Mouse (Mus musculus) WW6 (cell line): ENCODE data around the gene Krtcap2.

Source experiments
- DNase-seq: peaks from one replicate; pipeline ENCODE4 v3.0.0-alpha.2; 2013; ENCODE audit warnings: low read depth, low spot score

The Krtcap2 gene

DNA sequence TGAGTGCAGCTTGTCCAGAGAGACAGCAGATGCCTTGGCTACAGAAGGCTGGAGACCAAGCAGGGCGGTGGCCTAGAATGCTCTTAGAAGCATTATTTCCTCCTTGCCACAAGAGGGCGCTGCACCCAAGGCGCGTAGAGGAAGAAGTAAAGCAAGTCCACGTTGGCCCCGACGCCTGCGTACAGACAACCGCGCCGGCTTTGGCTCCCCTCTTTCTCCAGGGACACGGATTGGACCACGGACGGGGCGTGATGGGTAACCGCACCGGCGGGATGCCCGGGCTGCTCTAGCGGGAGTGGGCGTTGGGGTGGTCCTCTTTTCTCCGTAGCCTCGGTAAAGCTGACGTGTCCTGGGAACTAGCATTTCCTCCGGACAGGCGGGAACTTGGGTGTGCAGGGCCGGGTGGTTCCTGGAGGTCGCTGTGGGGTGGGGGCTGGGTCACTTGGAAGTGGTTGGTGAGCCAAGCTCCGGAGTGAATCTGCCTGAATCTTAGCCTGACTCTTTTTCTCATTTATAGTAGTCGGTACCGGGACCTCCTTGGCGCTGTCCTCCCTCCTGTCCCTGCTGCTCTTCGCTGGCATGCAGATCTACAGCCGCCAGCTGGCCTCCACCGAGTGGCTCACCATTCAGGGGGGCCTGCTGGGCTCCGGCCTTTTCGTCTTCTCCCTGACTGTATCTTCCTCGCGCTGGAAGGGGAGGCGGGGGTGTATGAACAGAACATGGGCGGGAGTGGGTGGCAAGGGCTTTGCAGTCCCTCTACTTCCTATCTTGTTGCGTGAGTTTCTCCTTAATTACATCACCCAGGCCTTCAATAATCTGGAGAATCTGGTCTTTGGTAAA lies 715 bp downstream of the Krtcap2 start, which contains the start of gene Trim46:
TSS of gene Trim46 (minus strand) at position 49 of the 840 bp plus-strand sequence.
- peak; percentile 73 for DNase-seq

DNA sequence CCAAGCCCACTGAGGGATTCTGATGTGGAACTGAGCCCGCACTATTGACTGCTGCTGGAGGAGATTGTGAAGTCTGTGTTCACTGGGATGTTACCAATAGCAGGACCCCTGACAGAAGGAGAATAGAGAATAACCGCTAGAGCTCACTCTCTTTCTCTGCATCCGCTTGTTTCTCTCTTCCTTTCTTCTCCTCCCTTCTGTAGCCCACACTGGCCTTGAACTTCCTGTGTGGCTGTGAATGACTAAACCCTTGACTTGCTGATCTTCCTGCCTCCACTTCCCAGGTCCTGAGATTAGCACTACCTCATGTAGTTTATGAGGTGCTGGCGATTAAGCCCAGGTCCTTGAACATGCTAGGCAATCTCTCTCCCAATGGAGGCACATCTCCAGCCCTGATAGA lies 1.7 kb downstream of the Krtcap2 start:
- DNase-seq, result no peak

DNA sequence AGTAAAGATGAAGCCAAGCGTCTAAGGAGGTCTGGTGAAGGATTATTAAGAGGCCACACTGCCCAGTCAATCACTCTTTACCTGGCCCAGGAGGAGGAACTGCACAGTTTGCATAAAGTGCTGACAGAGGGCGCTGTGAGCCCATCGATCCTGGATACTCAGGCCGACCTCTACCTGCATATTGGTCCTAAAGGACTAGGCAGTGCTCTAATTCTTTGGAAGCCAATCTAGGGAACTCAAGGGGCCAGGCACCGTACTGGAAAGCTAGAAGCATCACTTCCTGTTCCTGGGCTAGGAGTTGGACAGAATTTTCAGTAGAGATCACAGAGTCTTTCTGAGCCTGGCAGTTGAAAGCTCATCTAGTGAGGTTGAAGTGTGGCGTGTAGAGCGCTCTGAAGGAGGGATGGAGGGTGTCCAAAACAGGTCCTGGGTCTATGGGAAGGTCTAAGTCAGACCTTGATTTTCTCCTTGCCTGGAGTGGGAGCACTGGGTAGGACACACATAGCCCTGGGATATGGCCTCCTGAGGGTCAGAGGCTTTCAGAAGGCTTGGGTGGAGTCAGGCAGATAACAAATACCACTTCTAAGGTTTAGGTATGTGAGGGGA lies 4.8 kb downstream of the Krtcap2 start:
- no peak for DNase-seq

DNA sequence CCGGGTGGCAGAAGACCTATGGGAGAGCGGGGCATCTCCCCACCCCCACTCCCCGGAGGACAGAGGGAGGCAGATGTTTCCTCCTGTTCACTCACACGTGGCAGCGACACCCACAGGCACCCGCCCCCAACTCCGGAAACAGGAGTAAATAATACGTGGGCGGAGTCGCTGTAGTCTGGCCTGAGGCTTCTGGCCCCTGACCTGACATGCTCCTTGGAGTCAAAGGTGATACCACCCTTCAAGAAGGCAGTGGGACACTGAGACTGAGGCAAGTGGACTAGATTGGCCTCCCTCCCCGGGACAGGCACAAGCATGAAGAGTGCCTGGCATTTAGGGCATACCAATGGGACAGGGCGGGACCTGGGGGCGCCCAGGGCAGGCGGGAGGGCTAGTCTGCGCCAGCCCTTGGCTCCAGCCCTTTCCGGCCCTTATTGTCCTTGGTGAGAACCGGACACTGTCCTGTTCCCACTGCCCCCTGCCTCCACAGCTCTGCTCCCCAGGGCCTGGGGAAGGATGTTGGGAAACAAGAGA lies 5.7 kb downstream of the Krtcap2 start:
- no peak for DNase-seq

DNA sequence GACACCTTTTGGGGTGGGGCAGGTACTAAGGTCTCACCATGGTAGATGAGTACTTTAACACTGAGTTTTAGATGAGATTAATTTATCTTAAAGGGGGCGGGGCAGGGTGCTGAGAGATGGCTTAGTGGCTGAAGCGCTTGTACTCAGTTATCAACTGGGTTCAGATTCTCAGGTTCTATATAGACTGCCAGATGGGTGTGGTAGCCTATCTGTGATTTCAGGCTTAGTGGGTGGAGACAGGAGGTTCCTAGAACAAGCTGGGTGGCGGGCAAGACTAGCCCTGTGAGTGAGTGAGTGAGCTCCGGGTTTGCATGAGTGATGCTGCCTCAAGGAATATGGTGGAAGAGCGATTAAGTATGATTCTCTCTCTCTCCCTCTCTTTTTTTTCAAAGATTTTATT lies 9.2 kb downstream of the Krtcap2 start:
- DNase-seq, result no peak

DNA sequence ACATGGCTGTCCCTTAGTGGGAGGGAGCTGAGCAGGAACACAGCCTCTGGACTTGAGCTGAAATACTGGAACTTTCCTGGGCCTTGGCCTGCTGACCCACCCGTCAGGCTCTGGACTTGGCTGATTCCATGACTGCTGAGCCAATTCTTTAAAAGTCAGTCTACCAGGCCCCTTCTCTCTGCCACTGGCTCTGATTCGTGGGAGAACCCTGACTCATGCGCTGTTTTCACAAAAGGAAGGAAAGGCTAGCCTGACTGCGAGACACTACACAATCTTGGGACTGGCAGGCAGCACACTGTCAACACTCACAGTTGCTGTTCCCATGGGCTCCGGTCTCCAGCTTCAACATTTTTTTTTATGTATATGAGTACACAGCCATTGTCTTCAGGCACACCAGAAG lies 10.4 kb downstream of the Krtcap2 start:
- no peak for DNase-seq

DNA sequence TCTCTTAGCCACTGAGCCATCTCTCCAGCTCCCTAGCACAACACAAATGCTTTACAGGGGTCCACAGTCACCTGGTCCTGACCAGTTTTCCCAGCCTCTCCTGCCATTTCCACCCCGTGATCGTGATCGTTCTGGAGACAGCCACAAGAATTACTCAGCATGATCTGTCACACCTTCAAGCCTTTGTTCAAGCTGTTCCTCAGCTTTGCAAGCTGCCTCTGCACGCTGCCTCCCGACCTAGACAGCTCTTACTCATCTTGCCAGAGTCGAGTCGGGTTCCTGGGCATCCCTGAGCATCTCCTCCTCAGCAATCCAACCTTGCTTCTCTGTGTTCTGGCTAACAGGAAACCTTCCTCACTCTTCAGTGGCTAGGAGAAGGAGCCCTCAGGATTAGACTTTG lies 13.3 kb downstream of the Krtcap2 start, which contains the start of gene Dpm3:
TSS of gene Dpm3 (plus strand) at position 283 of the 400 bp plus-strand sequence.
- no peak for DNase-seq

DNA sequence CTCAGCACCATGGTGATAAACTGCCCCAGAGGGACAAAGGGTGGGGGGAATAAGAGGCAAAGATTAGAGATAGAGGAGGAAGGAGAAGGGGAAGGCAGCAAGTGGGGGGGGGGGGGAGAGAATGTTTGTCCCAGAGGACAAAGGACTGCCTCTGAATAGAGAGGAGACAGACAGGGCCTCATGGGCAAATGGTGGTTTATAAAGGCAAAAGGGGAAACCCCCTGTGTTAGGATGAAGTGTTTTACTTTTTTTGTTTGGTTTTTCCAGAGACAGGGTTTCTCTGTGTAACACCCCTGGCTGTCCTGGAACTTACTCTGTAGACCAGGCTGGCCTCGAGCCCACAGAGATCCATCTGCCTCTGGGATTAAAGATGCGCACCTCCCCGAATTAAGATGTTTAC lies 14.4 kb downstream of the Krtcap2 start:
- DNase-seq, result no peak

DNA sequence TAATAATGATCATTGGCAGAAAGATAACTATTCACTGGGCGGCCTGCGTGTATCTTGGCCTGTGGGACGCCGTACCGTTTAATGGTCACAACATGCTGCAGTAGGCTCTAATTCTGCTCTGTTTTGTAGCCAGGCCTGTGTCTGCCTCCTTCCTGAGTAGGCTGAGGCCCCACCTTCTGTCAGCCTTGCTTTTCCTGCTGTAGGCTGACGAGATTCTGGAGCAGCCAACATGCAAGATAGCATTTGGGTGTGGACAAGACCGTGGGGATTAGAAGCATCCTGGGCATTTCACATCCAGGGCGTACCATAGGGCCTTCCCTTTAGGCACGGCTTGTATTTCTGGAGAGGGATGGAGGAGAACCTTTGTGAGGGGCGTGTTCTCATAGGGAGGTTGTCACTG lies 16.7 kb downstream of the Krtcap2 start:
- no peak for DNase-seq

DNA sequence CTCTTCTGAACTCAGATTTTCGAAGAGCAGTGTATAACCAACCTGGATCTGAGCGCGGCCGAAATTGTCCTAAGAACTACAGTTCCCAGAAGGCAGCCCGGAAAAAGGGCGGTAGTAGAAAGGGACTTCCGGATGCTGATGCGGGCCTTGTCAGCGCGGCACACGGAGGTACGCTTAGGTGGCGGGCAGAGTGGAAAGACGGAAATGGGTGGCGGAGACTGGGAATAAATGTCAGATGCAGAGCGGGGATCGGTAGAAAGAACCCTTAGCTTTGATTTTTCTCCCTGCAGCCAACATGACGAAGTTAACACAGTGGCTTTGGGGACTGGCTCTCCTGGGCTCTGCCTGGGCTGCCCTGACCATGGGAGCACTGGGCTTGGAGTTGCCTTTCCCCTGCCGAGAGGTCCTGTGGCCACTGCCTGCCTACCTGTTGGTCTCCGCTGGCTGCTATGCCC lies 20.7 kb downstream of the Krtcap2 start:
- DNase-seq, result no peak

DNA sequence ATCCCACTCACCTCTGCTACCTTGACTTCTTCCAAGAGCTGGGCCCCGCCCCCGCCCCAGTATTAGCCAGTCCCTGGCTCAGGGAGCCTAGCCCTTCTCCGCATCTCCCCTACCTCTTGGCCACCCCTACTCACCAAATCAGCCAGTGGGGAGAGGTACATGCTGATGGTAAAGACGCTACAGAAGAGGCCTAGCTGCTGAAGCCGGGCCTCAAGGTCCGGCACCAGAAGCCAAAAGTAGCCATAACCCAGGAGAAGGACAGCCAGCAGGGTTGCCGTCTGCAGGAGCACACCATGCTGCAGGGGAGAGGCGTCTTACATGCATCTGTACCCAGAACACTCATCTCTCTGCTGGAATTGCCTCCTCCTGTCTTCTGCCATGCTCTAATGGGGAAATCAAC lies 23.1 kb downstream of the Krtcap2 start:
- DNase-seq, result no peak

DNA sequence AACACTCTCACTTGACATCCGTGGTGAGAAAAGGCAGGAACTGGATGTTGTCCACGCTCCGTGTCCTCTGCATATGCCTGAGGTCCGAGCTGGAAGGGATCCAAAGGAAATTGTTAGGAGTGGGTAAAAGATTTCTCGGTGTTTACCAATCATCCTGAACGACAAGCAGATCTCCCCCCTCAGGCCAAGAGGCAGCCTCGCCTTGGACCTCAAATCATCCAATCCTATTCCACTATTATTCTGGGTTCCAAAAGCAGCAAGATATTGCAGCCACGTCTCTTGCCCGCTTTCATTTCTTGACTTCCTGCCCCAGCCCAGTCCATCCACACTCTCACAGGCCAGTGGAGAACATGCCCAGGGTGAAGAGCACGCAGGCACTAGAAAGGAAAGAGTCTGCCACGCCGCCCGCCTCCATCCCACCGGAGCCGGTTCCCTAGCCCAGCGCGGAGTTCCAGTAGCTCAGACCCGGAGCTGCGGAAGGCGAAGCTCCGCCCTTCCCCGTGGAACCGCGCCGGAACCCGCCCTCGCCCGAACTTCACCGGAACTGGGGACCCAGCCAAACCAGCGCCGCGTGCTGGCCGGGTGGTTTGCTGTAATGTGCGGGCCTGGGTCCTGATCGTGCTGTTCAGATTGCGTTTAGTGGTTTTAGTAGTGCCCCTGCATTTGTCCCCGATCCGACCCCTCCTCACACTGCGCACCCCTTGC lies 24.4 kb downstream of the Krtcap2 start, which contains the start of gene Slc50a1:
TSS of gene Slc50a1 (minus strand) at position 520 of the 705 bp plus-strand sequence.
- no peak for DNase-seq

DNA sequence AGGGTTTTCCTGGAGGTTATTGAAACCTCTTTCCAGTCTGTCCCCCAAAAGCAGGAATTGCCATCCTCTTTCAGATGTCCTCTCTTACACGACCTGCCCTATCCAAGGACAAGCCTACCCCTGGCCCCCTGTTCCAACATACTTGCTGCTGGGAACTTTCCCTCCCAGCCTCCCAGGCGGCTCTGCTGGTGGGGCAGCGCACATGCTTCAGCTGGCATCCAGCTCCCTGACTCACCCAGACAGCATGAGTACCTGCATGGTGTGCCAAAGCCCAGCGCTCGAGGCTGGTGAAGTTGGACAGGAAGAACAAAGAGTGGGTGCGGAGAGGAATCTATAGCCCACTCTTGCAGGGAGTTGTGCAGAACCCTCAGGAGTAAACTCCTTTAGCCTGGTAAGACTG lies 25.1 kb downstream of the Krtcap2 start:
- DNase-seq, result no peak

DNA sequence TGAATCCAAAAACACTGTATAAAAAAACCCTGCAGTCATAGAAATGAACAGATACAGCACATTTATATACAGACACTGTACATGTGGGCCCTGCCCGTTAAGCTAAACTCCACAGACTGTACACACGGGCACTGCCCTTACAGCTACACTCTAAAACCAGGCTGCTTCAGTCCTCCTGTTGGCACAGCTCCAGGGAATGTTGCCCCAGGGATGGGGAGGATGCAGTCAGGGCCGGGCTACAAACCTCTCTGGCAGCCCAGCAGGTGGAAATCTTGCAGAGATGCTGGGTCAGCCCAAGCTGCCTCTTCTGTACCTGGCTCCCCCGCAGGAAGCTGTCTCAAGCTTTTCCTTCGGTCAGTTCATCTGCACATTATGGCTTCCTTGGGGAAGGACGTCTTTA lies 26.0 kb downstream of the Krtcap2 start:
- DNase-seq, result no peak

DNA sequence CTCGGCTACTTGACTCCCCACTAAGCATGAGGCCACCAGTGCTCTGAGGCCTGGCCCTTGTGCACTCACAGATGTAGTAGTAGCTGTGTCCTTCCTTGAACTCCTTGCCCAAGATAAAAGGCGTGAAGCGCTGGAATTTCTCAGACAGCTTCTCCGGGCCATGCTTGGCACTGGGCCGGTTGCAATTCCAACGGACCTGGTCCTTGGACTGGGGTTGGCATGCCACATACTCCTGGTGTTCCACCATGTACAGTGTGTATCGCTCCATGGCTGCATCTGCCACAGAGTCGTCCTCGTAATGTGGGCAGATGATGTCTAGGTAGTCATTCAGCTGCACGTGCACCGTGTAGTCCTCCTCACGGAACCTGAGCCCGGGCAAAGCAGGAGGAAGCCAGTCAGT lies 30.3 kb downstream of the Krtcap2 start:
- no peak for DNase-seq

DNA sequence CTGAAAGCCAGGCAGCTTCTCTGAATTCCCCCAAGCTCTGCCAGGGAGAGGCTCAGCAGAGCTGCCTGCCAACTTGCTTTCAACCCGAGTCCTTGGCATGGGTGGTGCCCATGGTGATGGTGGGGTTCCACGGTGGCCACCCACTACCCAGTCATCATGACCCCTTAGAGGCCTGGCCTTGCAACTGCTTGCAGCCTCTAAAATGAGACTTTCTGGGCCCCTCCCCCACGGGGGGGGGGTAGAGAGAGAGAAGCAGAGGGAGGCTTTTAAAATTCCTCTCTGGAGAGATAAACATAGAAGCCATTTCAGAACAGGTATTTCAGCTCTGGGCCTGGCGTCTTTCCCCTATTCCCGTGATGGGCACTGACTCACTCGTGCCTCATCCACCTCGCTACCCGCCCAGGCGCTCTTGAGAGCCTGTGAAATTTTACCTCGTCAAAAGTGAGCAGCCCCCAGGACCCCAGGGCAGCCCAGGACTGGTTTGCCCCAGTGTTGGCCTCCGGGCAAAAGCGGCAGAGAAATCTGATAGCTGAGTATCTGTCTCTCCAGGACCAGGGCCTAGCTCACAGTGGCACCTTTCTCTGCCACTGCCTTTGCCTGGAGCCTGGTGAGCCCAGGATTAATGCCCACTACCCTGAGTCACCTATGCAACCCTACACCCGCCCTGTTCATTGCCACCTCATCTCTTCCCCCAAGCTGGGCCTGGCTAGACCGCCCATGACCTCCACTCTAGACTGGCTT lies 31.7 kb downstream of the Krtcap2 start:
- no peak for DNase-seq

DNA sequence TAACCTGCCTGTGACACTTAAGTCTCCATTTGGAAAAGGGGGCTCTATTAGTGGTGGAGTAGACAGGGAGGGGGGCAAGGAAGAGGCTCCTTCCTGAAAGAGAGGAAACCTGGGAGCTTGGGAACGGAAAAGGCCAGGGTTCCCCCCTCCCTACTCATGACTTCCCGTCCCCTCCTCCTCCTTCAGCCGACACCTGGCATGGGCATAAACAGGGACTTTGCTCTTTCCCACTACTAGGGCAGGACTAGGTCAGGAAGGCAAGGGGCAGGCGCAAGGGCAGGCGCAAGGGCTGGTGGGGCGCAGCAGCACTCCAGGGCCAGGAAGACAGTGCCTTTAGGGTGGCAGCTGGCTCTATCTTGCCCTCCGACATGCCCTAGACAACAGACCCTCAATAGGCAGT lies 32.3 kb downstream of the Krtcap2 start:
- no peak for DNase-seq

DNA sequence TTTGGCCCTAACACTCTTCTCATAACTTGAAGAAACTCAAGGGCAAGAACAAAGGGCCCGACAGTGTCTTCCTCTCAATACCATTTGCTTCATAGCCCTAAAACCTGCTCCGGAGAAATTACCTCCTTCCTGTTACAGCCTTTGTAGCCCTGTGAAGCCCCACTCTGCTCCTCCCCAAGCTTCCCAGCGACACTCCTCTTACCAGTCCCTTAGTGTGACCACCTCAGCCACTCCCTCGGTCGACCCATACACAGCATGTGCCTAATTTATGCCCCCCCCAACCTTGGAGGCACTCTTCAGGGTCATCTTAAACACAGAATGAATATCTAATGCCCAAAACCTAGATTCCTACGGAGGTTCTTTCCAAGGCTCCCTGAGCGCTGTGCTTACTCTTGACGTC lies 32.9 kb downstream of the Krtcap2 start:
- no peak for DNase-seq

DNA sequence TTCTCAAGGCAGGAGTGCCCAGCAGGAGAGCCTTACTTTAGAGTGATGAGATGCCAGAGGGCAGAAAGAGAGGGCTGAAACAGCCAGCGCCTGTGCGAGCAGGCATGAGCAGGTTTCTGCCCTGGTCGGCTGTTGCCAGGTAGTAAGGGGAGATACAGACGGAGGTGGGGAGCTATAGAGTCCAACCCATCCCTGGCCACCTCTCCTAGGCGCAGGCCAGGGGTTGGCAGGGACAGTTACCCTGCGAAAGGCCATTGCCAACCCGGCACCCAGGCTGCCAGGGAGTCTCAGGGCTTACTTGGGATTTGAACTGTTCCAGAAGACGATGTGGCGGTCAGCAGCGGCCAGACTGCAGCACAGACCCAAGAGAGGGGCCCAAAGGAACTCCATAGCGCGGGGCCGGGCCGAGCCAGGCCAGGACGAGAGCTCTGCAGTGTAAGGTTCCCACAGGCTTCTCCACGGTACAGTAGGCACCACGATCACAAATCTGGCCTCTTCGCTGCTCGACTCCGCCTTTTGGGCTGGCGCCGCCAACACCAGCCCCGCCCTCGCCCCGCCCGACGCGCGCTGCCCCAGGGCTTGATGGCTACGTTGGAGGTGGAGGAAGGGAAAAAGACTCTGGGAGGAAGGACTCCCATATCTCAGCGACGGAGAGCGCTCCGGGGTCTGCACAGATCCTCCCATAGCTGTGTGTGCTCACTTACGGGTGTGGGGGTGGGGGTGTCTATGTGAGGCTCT lies 33.6 kb downstream of the Krtcap2 start:
- DNase-seq, result no peak

DNA sequence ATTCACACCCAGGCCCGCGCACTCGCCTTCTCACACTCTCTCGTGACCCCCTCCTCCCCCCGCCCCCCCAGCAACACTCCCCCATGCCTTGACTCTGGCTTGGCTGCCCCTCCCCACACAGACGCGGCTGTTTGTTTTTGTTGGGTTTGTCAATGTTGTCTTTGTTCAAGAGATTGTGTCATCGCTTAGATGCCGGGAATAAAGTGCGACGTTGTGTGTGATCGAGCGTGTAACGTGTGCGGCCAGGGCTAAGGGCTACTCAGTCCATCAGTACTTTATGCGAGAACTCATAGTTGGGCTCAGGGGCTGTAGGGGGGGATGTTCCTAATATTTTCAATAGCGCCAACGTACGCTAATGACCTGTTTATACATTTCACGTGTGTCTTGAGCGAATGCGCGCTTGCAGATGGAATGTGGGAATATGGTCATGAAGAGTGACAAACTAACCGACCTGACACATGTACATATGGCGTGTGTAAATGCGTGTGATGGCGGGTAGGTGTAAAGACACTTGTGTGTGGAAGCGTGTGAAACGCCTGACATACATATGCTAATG lies 34.4 kb downstream of the Krtcap2 start:
- no peak for DNase-seq
